Mouse (Mus musculus) retina, postnatal 1 day (tissue): ENCODE measurements at regions not wholly inside any gene's neighbourhood (a gene's known extent, or its start where the extent isn't known, plus 50 kb on each side); places are given as distances from the start of the nearest gene placed in this dataset.

ENCODE experiments used
- DNase-seq: peaks from one replicate; pipeline ENCODE4 v3.0.0-alpha.2; 2012

DNA sequence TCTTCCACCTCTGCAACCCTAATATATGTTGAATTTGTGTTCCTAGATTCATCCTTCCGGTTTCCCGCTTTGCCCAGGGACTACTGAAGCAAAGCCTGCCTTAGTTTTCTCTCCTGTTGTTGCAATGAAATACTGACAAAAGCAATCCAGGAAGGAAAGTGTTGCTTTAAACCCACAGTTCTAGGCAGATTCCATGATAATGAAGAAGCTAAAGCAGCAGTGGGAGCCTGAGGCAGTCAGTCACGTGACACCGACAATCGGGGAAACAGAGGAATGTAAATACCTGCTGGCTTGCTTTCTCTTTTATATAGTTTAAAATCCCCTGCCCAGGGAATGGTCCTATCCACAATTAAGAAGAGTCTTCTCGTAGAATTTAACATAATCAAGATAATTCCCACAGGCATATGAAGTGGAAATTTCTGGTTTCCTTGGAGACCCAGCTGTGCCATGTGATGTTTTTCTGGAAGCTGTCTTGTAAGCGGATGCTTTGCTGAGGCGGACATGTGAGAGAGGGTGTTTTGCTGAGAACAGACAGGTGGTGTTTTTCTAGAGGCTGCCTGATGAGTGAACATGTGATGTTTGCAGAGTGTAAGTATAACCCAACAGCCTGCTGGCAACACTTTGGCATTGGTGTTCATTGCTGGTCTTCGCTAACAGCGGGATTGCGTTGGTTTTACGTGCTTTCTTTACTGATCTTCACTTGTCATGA, 398.0 kb downstream of the Prim2 start:
- DNase-seq: peak; percentile 15

- no peak for DNase-seq
Measured at GRCm38 (mm10) chr1:33269162-33269561, 400.4 kb downstream of the Prim2 start.

DNA sequence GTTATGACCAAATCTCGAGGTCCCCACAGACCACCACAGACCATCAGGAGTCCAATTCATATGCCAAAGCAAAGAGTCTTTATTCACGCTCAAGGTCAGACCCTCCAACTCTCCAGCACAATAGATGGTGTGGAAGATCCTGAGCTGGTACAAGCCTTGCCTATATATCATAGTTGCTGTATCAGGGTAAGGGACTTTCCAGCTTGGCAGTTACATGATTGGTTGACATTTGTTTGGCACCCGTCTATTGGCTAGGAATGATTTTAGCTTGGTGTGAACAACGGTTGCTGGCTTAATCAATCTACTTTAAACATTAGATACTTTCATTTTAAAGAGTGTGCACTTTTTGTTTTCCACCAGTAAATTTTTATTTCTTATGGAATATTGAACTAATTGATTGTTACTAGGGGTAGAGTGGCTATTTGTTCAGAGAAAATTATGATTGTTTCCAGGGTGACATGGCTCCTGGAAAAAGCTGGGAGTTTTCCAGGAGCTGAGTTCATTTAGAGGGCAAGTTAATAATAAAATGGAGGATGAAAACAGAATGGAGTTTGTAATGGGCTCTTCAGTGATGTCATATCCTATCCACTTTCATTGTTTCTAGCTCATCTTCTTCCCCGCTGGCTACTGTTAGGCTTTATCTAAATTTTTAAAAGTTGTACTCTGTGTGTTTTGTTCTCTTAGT, 403.7 kb downstream of the Prim2 start:
- no peak for DNase-seq

GRCm38 (mm10) chr1:33249474-33249873, 420.1 kb downstream of the Prim2 start:
- DNase-seq: no peak

GRCm38 (mm10) chr1:33247076-33247475, 422.5 kb downstream of the Prim2 start:
- no peak for DNase-seq

GRCm38 (mm10) chr1:33245186-33245585, 424.4 kb downstream of the Prim2 start:
- DNase-seq: no peak

DNA sequence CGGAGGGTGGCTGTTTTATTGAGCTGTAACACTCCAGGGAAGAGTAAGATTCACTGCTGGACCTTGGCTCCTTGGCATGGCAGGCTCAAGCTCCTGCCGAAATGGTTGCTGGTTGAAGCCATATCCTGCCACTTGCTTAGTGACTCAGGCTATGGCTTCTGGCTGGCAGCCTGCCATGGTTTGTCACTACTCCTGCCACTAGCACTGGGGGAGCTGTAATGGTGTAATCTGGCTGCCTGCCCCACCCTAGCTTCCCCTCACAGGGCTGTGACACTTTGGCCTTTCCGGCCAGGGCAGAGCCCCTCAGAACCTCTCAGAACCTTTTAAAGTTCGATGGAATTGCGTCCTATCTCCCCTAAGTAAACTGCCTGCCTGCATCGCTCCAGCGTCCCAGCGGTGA, 424.9 kb downstream of the Prim2 start:
- no peak for DNase-seq

- DNase-seq: no peak
Measured at GRCm38 (mm10) chr1:33222997-33223396, 446.6 kb downstream of the Prim2 start.

DNA sequence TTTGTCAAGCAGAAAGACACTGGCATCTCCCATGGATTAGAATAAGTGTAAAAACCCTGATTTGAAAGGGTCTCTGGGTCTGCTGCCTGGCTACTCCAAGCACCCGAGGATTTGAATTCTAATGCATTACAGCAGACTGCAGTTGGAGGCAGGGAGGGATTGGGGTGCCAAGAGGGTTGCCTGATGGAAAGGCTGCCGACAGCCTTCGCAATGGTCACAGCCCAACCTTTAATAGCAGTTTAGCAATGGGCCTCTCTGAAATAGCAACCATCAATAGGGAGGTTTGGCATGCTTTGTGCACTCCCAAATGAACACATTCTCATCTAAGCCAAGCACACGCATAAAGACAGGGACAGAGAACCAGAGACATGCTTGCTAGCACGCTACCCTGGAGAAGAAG, 454.8 kb downstream of the Prim2 start:
- no peak for DNase-seq

DNA sequence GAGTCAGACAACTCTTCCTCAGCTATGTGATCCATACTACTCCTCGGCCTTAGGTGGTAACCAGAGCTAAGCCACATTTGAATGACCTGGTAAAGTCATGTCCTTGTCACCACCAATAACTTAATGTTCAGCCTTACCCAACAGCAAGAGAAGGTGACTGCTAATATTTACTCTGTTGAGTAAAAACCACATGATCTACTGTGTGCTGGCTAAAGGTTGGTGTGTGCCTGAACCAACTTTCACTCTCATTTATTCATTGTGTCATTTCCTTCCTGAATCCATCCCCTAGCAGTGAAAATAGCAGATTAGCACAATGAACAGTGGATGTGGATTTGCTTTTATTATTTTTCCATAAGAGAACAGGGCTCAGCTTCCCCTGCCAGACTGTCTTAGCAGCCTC, 455.2 kb downstream of the Prim2 start:
- no peak for DNase-seq

- DNase-seq: no peak
Measured at GRCm38 (mm10) chr1:33201571-33202189, 467.9 kb downstream of the Prim2 start.

- DNase-seq: no peak
Measured at GRCm38 (mm10) chr1:33195114-33195513, 474.5 kb downstream of the Prim2 start.

GRCm38 (mm10) chr1:33174646-33175435, 494.8 kb downstream of the Prim2 start:
- peak; percentile 59 for DNase-seq

DNA sequence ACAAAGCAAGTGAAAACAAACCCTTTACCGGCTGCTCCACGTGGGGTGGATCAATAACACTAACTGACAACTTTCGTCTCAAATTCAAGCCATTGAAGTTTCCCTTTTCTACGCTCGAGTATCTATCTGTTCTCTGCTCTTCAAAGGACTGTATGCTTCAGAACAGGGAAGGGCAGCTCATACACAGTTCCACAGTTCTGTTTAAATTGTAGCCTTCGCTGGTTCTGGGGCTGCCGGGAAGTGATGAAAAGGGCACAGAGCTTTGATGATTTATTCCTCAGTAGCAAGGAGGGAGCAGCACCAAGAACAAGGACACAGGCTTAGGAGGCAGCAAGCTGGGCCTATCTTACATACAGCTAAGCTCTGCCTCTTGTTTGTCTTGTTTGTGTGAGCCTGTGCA, 532.6 kb downstream of the Prim2 start:
- DNase-seq: no peak

DNA sequence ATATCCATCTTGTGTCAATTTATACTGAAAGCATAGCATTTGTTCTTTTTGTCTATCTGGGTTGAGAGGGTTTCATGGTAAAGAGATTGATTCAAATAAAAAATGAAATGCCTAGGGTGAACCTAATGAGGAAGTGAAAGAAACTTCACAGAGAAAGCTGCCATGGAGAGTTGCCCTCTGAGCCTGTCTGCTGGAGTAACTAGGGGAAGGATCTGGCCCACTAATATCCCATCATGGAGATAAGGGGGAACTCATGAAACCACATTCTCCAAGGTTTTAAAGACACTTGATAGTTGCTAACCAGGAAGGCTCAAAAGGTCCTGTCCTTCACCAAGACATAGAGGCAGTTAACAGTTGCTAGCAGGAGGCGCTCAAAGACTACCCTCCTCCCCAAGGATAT, 539.2 kb downstream of the Prim2 start:
- DNase-seq: no peak

DNA sequence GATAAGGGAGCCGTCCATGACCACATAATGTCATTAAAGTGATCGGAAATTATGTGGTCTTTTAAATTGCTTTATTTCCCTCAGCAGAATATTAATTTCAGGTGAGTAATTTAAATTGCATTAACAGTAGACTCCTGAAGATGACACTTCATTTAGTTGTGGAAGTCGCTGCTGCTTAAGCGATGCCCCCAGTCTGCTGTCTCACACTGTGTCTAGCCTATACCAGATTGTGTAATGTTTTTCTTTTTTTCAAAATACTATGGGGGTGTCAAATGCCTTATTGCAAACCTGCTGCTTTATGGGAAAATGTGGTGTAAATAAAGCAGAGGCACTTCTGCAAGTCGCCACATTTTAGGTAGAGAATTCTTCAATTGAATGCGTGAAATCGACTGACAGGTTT, 544.5 kb downstream of the Prim2 start:
- no peak for DNase-seq

DNA sequence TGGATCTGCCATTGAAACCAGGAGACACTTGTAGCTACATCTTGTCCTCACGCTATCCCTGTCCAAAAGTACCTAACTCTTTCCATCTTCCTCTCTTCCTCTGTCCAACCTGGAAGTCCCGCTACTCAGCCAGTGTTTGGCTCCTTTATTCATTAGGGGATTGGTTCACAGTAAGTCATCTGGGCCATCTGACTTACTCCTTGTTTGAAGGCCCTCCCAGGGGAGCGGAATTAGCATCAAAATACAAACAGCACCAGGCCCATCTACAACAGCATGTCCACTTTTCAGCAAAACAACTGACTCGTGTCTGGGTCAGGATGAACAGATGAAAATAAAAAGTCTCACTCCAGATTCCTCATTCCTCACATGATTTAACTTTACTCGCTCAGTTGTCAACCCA, 559.2 kb upstream of the Gm5415 start:
- DNase-seq: no peak

- DNase-seq: no peak
Measured at GRCm38 (mm10) chr1:33104296-33104695, 557.2 kb upstream of the Gm5415 start.

- DNase-seq: no peak
Measured at GRCm38 (mm10) chr1:33098062-33098461, 551.0 kb upstream of the Gm5415 start.

GRCm38 (mm10) chr1:33096851-33097250, 549.8 kb upstream of the Gm5415 start:
- DNase-seq: no peak

DNA sequence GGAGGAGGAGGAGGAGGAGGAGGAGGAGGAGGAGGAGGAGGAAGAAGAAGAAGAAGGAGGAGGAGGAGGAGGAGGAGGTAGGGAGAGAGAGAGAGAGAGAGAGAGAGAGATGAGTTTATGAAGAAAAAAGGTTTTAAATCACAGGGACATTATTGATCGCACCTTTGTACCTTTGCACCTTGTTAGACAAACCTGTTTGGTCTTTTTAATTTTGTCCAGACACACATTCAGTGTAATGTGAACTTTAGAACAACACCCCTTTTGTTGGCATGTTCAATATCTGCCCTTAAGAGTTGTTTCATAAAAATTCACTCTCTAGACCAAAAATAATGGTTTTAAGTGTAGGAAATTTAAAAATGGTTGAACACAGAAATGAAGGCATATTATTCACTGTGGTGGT, 527.5 kb upstream of the Gm5415 start:
- no peak for DNase-seq

GRCm38 (mm10) chr1:33058010-33058409, 510.9 kb upstream of the Gm5415 start:
- no peak for DNase-seq

DNA sequence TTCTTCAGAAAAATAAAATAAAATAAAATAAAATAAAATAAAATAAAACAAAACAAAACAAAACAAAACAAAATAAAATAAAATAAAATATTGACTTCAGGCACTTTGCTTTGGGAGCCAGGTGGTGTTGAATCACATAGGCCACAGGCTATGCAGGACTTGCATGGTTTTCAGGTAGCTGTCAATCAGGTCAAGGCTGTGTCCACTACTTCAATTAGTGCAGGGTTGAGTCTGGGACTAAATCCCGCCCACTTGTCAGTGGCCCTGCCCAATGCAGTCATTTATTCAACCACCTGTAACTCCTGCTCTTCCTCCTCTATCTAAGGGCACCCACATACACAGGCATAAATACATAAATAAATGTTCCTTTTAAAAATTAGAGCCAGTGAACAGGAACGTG, 497.3 kb upstream of the Gm5415 start:
- no peak for DNase-seq

DNA sequence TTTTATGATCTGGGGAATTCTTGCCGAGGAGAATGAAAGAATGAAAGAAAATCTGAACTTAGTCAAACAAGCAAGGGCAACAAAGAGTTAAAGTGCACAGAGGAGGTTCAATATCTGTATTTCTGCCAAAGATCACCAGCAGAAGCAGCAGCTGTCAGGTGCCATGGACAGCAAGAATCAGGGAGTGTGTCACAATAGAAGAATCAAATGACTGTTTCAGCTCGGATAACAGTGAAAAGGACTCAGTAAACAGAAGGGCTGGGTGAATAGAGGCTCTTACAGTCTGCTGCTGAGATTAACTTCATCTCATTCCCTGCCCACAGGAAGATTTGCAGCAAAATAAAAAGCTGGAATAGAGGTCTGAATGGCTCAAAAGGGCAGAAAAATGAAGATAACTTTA, 495.3 kb upstream of the Gm5415 start:
- peak; percentile 22 for DNase-seq
